Mouse (Mus musculus) CD4-positive helper T cell, adult 2 months (primary cell): ENCODE results near the gene Gnao1.

ENCODE experiments used
- DNase-seq: peaks from one replicate; pipeline ENCODE4 v3.0.0-alpha.2; 2012; ENCODE audit warnings: low read depth, missing footprints, low spot score

Gnao1 gene

DNA sequence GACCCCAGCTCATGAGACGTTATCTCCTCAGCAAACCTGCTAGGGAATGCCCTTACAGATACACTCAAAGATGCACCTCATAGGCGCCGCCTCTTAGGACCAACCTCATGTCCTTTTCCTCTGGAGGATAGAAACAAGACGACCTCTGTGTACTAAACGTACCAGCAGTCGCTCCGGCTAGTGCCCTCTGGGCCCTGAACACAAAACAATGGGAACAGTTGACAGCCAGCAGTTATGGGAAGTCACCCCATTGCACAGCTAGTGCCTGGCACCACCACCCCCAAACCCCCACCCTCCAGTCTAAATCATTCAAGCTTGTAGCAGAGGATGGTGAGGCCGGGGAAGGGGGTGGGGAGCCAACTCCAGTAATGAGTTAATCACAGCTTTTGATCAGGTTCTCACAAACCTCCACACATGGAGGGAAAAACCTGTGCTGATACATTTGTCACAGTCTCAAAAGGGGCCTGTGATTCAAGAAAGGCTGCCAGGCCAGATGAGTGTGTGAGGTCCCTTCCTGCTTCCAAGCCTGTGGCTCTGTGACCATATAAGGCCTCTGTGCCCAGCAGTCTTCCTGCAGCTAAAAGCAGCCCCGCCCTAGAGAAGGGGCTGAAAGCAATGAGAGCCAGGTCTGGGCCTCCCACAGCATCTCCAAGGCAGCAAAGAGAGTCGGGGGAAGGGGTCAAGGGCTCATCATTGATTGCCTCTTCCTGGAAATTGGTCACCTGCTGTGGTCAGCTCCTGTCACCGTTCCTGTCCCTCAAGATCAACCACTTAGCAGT, 79.1 kb downstream of the Gnao1 start:
- no peak for DNase-seq

DNA sequence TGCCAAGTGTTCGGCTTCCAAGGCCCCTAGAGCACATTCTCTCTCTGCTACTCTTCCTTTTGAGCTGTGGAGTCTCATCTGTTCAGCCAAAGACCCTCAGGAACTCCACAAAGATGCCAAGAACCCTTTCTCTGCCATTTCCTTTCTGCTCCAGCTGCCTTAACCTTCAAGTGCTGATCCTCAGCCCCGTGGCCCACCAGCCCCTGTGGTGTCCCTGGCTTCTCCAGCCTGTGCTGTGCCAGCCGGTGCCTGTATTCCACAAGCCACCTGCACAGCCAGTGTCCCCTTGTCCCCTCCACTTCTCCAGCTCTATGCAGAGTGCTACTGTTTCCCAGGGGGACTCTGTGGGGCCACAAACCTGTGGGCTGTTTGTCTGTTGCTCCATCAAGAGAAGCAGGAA, 83.8 kb downstream of the Gnao1 start:
- no peak for DNase-seq

DNA sequence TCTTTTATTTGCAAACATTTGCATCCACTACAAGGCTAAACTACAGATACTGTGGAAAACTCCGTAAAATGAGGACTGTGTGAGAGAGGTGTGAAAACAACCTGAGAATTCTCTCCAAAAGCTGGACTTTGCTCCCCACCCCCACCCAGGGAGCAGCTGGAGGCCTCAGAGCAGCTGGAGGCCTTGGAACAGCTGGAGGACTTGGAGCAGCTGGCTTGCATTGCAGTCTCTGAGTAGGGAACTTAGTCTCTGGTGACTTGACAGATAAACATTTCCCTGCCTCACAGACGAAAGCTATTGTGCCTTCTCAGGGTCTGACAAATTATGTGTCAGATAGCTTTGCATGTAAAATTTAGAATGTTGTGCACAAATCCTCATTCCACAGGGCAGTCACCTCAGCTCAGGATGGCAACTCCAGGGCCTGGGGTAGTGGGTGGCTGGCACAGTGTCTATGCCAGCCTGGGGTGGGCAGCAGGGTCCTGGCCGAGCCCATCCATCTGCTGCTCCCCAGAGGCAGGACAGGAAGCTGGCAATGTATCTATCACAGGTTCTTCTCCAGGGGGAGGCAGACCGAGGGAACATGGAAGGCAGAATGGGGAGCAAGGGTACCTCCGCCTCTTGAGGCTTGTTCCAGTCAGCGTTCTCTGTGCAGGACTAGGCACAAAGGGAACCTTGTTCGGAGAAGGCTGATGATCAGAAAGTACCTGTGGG, 87.2 kb downstream of the Gnao1 start:
- no peak for DNase-seq

DNA sequence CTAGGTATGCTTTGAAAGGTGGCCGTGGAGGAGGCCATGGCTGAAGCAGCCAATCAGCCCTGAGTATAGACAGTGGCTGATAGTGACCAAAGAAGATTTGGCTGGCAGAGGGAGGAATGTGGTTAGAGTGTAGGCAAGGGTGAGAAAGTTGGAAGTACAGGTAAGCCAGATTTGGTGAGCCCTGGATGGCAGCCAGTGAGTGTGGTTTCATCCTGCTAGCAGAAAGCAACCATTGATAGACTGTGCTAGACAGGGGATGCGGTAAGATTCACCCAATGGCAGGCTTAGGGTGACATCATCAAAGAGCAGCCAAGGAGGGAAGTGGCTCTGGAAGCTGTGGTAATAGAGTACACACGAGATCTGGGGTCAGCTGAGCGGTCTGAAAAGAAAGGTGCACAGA, 88.8 kb downstream of the Gnao1 start:
- DNase-seq: no peak

DNA sequence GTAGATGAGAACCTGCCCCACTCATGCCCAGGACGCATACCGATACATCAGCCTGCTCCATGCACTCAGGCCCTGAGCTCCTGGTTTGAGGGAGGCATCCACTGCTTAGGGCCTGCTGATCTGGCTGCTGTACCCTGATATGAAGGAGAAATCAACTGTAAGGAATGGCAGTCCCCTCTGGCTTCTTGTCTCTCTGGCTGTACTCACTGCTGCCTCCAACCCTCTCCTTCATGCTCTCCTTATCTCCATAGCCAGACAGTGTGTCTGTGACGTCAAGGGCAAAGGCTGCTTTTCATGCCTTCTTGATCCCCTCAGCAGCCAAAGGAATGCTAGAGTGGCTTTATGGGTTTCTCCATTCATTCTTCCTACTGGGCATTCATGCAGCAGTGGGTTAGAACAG, 92.3 kb downstream of the Gnao1 start:
- DNase-seq: no peak

DNA sequence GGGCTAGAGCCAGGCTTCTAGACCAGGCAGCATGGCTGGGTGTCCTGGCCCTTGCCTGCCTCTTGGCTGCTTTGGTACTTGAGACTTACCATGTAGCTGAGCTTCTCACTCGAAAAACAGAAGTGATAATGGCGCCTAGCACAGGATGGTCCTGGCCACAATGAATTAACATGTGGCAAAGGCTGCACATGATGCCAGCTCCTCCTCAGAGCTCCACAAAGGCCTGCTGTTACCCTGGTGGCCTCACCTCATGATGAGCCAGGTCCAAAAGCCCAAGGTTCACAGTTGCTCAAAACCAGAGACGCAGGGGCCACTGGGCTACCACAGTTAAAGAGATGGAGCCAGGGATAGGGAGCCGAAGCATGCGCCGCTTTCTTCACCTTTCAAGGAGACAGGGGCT, 97.2 kb downstream of the Gnao1 start:
- no peak for DNase-seq

DNA sequence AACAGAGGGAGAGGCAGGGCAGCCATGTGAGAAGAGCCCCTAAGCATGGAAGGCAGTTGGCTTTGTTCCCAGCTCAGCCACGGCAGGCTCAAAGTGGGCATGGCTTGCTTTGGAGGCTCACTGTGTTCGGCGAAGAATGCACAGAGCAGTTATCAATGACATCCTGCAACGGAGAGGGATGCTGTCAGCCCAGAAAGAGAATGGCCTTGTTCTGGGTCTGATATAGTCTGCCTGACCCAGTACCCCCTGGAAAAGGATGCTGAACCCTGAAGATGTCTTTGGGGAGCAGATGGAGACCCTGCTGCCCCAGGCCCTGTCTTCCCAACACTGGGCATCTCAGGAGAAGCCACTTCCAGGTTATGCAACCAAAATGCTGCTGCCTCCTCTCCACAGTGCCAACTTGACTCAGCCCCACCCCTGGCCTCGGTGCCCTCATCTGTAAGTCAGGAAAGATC, 98.2 kb downstream of the Gnao1 start:
- no peak for DNase-seq

DNA sequence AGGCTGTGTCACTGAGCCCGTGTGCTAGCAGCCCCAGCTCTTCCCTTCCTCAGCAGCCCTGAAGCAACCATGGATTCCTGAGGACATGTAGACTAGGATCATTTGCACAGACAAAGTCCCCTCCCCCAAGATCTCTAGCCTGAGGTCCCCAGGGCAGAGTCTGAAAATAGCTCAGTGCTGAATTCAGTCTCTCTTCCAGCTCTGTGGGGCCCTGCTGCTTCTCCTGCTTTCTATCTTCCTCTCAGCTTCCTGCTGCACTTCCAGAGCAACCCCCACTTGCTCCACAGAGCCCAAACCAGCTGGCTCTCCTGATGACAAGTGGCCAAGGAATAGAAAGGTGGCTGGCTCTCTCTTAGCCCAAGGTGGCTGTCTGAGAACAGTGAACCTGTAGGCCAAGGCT, 98.8 kb downstream of the Gnao1 start:
- no peak for DNase-seq

DNA sequence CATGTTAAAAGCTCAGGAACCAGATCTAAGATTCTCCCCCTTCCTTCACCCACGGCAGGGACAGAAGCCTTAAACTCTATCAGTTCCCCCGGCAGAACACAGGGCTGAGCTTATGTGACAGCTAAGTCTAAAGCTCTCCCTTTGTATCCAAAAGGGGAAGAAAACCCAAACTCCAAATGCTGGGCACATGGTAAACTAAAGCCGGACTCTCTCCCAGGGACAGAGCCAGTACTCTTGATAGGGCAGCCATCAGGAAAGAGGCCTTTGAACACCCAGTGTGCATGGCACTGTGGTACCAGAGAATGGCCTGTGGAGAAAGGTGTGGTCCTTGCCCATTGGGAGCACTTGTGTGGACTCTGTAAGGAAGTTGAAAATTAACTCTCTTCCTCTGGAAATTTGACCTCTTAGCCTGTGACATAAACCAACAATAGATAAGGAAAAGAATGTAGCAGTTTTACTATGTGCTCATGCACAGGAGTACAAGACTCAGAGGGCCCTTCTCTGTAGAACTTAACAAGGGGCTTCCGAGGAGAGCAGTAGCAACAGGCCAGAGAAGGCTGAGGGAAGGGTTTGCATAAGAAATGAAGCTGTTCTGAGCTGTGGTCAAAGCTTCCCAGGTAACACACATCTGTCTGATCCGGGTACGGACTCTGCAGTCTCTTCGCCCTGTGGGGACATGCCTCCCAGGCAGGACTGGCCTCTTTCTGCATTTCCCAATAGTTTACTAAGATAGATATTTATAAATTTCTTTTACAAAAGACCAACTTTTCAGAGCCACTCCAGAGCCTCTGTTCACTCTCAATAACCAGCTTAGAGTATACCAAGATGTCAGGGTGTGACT, 102.2 kb downstream of the Gnao1 start:
- no peak for DNase-seq

DNA sequence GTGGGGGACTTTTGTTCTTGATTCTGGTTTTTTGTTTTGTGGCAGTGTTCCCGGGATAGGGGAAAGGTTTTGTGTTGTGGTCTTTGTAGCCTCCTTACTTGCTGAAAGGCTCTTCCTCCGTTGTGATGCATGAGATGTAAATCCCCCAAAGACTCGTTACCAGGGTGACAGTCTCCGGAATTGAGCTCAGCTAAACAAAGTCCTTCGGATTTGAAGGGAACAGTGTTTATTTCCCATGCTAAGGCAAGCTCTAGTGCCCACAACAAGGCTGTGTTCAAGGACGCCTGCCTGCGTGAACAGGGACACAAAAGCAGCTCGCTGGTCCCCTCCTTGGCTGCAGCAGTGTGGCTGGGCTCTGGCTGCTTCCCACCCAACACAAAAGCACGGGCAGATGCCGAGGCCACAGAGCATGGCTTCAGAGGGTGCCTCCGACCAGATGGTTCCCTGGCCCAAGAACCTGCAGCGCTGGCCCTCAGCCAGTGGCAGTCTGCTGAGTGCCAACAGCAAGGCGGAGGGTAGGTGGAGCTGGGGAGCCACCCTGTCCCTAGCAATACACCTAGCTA, 108.2 kb downstream of the Gnao1 start:
- no peak for DNase-seq

DNA sequence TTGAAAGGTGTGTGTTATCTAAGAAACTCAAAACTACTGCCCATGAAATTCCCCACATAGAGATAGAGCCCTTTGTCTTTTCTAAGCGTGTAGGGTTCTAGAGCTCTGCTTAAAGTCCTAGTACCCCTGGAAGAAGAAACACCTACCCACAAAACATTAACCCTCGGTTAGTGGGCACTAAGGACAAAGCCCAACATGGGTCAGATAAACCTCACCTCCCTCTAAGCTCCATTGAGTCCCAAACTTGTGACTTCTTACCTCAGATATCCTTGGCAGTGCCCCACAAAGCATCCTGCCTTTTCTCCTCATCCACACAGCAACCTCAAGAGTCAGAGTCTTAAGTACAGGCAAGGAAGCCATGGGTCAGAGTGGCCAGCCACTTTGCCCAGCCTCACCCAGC, 108.8 kb downstream of the Gnao1 start:
- no peak for DNase-seq

DNA sequence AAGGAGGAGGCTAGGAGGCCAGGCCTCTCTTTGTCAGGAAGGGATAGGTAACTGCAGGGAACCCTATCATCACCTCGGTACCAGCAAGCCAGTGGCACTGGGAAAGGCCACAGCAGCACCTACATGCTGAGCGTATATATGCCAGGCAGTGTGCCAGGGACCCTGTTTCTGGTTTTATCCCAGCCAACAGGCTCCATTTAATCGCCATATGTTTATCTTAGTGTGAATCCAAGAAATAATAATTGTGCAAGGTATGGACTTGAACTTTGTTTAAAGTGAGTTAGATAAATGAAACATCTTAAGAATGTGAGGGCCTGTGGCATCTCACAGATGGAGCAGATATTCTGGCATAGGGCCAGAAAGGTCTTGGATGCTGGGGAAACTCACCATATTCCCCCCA, 109.7 kb downstream of the Gnao1 start:
- DNase-seq: no peak

DNA sequence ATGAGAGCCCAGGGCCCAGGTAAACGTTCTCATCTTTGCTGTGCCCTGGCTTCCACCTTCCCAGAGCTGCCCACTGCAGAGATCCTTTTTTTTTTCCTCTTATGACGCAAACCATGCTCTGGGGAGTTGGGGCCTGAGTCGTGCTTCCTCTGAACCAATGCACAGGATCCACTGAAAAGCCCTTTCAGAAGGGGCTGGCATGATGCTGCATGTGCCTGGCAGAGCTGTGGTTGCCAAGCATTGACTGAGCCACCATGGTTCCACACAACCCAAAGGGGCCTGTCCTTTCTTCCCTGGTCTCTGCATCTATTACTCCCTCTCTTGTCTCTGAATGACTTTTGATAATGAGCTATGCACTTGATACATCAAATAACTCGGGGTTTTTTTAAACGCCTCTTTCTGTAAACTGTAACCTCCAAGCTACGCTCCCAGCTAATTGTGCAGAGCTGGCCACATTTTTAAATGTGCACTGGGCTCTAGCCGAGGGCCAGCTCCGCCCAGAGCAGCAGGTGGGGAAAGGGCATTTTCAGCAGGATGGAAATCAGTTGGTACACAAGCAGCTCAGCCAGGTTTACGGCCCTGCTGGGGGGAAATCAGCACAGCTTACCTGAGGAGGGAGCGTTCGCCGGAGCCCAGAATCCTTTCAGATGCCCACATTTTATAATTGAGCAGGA, 110.3 kb downstream of the Gnao1 start:
- no peak for DNase-seq

DNA sequence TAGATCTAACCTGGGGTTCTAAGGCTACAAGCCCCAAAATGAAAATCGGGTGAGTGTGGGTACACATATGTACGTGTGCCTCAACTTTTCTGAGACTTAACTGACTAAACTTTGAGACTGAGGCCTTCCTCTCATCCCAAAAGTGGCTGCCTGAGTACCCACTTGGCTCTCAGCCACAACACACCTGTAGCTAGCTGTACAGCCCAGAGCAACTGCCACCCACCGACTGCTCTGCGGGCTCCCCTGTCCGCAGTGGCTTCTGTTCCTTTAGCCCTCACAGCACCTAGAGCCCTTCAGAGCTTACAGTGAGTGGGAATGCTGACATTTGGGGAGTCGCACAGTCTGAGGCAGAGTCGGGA, 110.8 kb downstream of the Gnao1 start:
- DNase-seq: no peak

DNA sequence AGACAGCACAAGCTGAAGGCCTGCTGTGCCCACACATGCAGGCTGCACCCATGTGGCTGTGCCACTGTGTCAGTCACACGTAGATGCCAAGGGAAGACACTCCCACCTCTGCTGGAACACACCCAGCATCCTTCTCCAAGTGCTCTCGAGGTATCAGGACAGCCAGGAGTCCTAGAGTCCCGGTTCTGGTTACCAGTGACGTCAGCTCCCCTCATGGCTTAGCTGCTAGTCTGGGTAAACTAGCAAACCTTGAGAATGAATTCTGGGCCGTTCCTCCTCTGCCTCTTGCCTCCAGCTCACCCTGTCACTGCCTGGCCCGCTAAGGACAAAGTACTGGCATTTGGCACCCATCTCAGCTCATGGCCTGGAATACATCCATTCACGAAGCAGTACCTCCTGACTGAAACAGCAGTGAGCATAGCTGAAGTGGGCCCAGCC, 114.2 kb downstream of the Gnao1 start:
- no peak for DNase-seq

DNA sequence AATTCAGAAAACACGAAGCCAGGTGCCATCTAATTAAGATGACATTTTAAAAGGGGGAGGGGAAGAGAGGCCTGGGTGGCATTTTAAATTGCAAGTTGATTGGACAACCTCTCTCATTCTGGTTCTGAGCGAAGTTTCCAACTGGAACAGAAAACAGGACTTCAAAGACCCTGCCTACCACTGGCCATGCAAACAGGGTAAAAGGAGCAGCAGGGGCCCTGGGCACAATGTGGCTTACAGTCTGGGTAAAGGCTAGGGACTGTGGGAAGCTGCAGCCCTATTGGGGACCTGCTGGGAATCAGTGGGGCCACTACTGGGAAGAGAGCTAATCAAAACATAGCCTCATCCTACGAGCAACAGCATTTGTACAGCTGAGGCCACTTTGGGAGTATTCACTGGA, 115.7 kb downstream of the Gnao1 start:
- no peak for DNase-seq

DNA sequence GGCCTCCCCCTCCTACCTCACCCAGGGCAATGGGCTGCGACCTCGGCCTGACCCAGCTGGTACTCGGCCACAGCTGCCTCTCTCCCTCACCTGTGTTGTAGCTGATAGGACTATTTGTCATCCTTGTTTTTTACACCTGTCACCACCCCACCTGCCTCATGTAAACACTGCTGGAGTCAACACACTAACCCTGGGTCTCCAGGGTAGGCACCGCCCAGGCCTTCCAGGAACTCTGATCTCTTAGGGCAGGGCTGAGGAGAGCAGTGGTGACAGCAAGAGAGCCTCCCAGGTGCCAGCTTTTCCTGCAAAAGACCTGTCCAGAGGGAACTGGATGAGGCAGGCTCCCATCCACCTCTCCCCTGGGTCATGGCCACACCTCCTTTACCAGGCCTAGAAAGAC, 119.5 kb downstream of the Gnao1 start:
- no peak for DNase-seq

DNA sequence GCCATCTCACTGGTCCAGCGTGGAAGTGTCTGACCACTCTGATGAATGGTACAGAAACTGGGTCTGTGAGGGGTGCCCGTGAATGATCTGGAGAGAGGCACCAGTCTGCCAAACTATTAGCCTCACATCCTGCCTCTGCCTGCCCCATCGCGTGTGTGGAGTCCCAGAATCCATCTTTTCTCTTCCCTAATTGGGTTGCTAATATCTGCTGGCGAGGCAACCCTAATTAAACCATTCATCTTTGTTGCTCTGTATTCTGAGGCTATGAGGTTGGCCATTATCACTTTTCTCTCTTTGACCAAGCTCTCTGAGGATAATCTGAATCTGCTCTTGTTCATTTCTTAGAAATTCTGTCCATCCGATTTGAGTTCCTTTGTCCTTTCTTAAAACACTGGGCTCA, 121.6 kb downstream of the Gnao1 start:
- DNase-seq: no peak

DNA sequence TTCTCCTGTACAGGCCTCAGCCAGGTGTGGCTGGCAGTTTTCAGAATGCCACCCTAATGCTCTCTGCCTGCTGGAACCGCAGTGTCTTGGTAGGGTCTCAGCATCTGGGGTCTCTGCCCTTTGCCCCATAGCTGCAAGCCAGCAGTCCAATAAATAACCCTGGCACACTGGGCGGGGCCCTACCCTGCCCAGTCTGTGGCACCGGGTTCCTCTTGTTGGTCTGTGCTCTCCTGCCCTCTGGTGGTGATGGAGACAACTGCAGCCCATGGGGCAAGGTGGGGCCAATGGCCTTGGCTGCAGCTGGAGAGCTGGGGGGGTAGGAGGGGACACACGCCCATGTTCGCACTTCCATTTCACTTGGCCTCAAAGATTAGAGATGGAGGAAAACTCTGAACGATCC, 123.1 kb downstream of the Gnao1 start:
- DNase-seq: peak; percentile 53

DNA sequence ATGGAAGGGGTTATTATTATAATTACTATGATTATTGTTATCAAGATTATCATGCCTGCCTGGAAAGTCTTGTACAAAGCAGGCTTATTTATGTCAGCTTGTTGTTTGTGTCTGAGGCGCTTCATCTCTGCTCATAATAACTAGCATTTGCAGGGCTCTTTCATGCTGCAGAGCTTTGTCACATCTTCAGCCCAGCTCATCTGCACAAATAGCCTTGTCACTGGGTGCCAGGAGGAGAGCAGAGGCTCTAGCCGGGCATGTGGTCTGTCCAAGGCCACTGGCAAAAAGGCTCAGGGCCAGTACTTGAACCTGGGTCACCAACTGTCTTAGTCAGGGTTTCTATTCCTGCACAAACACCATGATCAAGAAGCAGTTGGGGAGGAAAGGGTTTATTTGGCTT, 123.5 kb downstream of the Gnao1 start:
- no peak for DNase-seq

DNA sequence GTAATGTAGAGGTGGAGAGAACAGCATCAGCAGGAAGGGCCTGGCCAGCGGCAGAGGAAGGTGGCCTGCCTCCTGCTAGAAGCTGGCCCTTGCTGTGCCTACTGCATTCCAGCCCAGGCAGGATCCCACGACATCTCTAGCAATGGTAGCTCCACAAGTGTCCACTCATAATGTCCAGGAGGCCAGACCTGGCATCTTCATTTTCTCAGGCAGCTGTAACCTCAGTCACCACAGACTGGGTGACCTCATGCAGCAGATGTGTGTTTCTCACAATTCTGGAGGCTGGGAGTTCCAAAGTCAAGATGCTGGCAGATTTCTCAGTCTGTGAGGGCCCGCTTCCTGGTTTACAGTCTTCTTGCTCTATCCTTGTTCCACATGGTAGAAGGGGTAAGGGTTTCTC, 128.4 kb downstream of the Gnao1 start:
- no peak for DNase-seq
